Mouse (Mus musculus): ENCODE measurements around the gene Lsamp.

The Lsamp gene

GRCm38 (mm10) chr16:41826899-41827604 is 1842.9 kb downstream of the Lsamp start:
- no peak for DNase-seq

- DNase-seq: no peak
Observed at GRCm38 (mm10) chr16:41827605-41827948, 1843.4 kb downstream of the Lsamp start.

GRCm38 (mm10) chr16:41834637-41835036 is 1850.5 kb downstream of the Lsamp start:
- no peak for DNase-seq

- peak; percentile 50 for DNase-seq
Observed at GRCm38 (mm10) chr16:41835745-41836144, 1851.6 kb downstream of the Lsamp start.

- DNase-seq: no peak
Observed at GRCm38 (mm10) chr16:41839751-41840404, 1855.7 kb downstream of the Lsamp start.

GRCm38 (mm10) chr16:41846903-41847302 is 1862.7 kb downstream of the Lsamp start:
- DNase-seq: no peak

- DNase-seq: no peak
Observed at GRCm38 (mm10) chr16:41871917-41872593, 1887.9 kb downstream of the Lsamp start.

- no peak for DNase-seq
Observed at GRCm38 (mm10) chr16:41888546-41889165, 1904.5 kb downstream of the Lsamp start.

- no peak for DNase-seq
Observed at GRCm38 (mm10) chr16:41900783-41901182, 1916.6 kb downstream of the Lsamp start.

- no peak for DNase-seq
Observed at GRCm38 (mm10) chr16:41903654-41904053, 1919.5 kb downstream of the Lsamp start.

- no peak for DNase-seq
Observed at GRCm38 (mm10) chr16:41912584-41913193, 1928.5 kb downstream of the Lsamp start.

GRCm38 (mm10) chr16:41913346-41913745 is 1929.2 kb downstream of the Lsamp start:
- DNase-seq: no peak

- no peak for DNase-seq
Observed at GRCm38 (mm10) chr16:41916342-41916741, 1932.2 kb downstream of the Lsamp start.

- no peak for DNase-seq
Observed at GRCm38 (mm10) chr16:41917057-41917821, 1933.1 kb downstream of the Lsamp start.

- no peak for DNase-seq
Observed at GRCm38 (mm10) chr16:41929546-41929945, 1945.4 kb downstream of the Lsamp start.

- DNase-seq: no peak
Observed at GRCm38 (mm10) chr16:41935701-41936100, 1951.5 kb downstream of the Lsamp start.

GRCm38 (mm10) chr16:41936908-41937595 is 1952.9 kb downstream of the Lsamp start:
- no peak for DNase-seq

GRCm38 (mm10) chr16:41937596-41937990 is 1953.4 kb downstream of the Lsamp start:
- DNase-seq: no peak

GRCm38 (mm10) chr16:41938258-41938657 is 1954.1 kb downstream of the Lsamp start:
- no peak for DNase-seq

GRCm38 (mm10) chr16:41941591-41942315 is 1957.6 kb downstream of the Lsamp start:
- no peak for DNase-seq

- no peak for DNase-seq
Observed at GRCm38 (mm10) chr16:41957811-41958210, 1973.7 kb downstream of the Lsamp start.

Data from embryo, embryonic 11 days (tissue).